Mouse (Mus musculus) megakaryocyte progenitor cell, adult 5-6 weeks (primary cell): ENCODE measurements around the gene Ifna4. TPM values are rescaled to one million over a fixed set of nuclear protein-coding genes. Genes with fewer than 3 reads are reported as not detected.

ENCODE experiments used
- ATAC-seq: replicated peaks from 2 replicates; pipeline ENCODE4 v1.8.0; 2016; ENCODE audit warnings: mild to moderate bottlenecking, moderate TSS enrichment, inconsistent platforms; ENCODE audit not compliant: poor library complexity
- total RNA-seq, 2 experiments: library from RNA; stranded (forward) in 1 of 2; stranded (reverse) in 1 of 2; fragments of 157-497, 149-512 nt in 1 of 2; fragments of 200-1000 nt in 1 of 2; gene quantifications; 2 replicates each; pipeline versions ENCODE4 v1.2.3 to v1.2.4; 2015 to 2017

The Ifna4 gene
- total RNA-seq, 2 experiments from 2014 or later: not detected

- peak; percentile 47 for ATAC-seq
Observed at GRCm38 (mm10) chr4:88865011-88865569, 23.4 kb downstream of the Ifna4 start.

GRCm38 (mm10) chr4:88867366-88867925 lies 25.8 kb downstream of the Ifna4 start:
- peak; percentile 79 for ATAC-seq

GRCm38 (mm10) chr4:88867926-88868911 lies 26.6 kb downstream of the Ifna4 start:
- peak; percentile 47 for ATAC-seq

- peak; percentile 49; the same call in 1 of the 2 replicates for ATAC-seq
Observed at GRCm38 (mm10) chr4:88872691-88873090, 31.0 kb downstream of the Ifna4 start.

- peak; percentile 81 for ATAC-seq
Observed at GRCm38 (mm10) chr4:88875435-88876095, 33.9 kb downstream of the Ifna4 start.

- ATAC-seq: no peak; the same call in 1 of the 2 replicates
Observed at GRCm38 (mm10) chr4:88876520-88876919, 34.9 kb downstream of the Ifna4 start.

- peak; percentile 88 for ATAC-seq
Observed at GRCm38 (mm10) chr4:88878246-88878645, 36.6 kb downstream of the Ifna4 start.

- no peak for ATAC-seq
Observed at GRCm38 (mm10) chr4:88878772-88879171, 37.1 kb downstream of the Ifna4 start.

GRCm38 (mm10) chr4:88880101-88880500 lies 38.4 kb downstream of the Ifna4 start, which contains the start of gene Ifne:
Gene Ifne (minus strand): TSS chr4:88880201.
- no peak for ATAC-seq

GRCm38 (mm10) chr4:88888236-88888635 lies 46.6 kb downstream of the Ifna4 start:
- no peak for ATAC-seq

Other genes starting within 250 kb of the Ifna4 start
- gene Ifna9, start 249.5 kb upstream of the Ifna4 start, total RNA-seq (2015): not detected in 2 replicates
- gene Ifna9, start 249.5 kb upstream of the Ifna4 start, total RNA-seq (2017): not detected in 2 replicates
- gene Ifna12, start 238.5 kb upstream of the Ifna4 start, total RNA-seq (2015): not detected in 2 replicates
- gene Ifna12, start 238.5 kb upstream of the Ifna4 start, total RNA-seq (2017): not detected in 2 replicates
- not detected in 2 replicates for gene C87499, start 207.4 kb upstream of the Ifna4 start, total RNA-seq (2015)
- gene C87499, start 207.4 kb upstream of the Ifna4 start, total RNA-seq (2017): not detected in 2 replicates
- not detected in 2 replicates for gene Ifna13, start 197.4 kb upstream of the Ifna4 start, total RNA-seq (2015)
- gene Ifna13, start 197.4 kb upstream of the Ifna4 start, total RNA-seq (2017): 0.20 and 0.29 TPM in 2 replicates
- not detected in 2 replicates for gene Ifna16, start 164.9 kb upstream of the Ifna4 start, total RNA-seq (2015)
- gene Ifna16, start 164.9 kb upstream of the Ifna4 start, total RNA-seq (2017): not detected in 2 replicates
- not detected in 2 replicates for gene Ifna2, start 157.9 kb upstream of the Ifna4 start, total RNA-seq (2015)
- not detected in 2 replicates for gene Ifna2, start 157.9 kb upstream of the Ifna4 start, total RNA-seq (2017)
- not detected in 2 replicates for gene Ifnab, start 150.5 kb upstream of the Ifna4 start, total RNA-seq (2015)
- not detected in 2 replicates for gene Ifnab, start 150.5 kb upstream of the Ifna4 start, total RNA-seq (2017)
- 0.56 TPM in 1 of 2 replicates, not detected in the other for gene Gm26566, start 120.1 kb upstream of the Ifna4 start, total RNA-seq (2015)
- gene Gm26566, start 120.1 kb upstream of the Ifna4 start, total RNA-seq (2017): 1.2 and 1.5 TPM in 2 replicates
- gene Klhl9, start 119.4 kb upstream of the Ifna4 start, total RNA-seq (2015): 48.8 and 49.8 TPM in 2 replicates
- gene Klhl9, start 119.4 kb upstream of the Ifna4 start, total RNA-seq (2017): 70.2 and 85.6 TPM in 2 replicates
- not detected in 2 replicates for gene Gm13271, start 87.0 kb upstream of the Ifna4 start, total RNA-seq (2015)
- not detected in 2 replicates for gene Gm13271, start 87.0 kb upstream of the Ifna4 start, total RNA-seq (2017)
- not detected in 2 replicates for gene Gm13283, start 81.7 kb upstream of the Ifna4 start, total RNA-seq (2015)
- gene Gm13283, start 81.7 kb upstream of the Ifna4 start, total RNA-seq (2017): 0.67 and 0.68 TPM in 2 replicates
- gene Gm13290, start 68.0 kb upstream of the Ifna4 start, total RNA-seq (2015): not detected in 2 replicates
- not detected in 2 replicates for gene Gm13290, start 68.0 kb upstream of the Ifna4 start, total RNA-seq (2017)
- gene Gm13289, start 64.9 kb upstream of the Ifna4 start, total RNA-seq (2015): not detected in 2 replicates
- gene Gm13289, start 64.9 kb upstream of the Ifna4 start, total RNA-seq (2017): not detected in 2 replicates
- gene Gm13272, start 62.0 kb upstream of the Ifna4 start, total RNA-seq (2015): 0.49 TPM in 1 of 2 replicates, not detected in the other
- not detected in 2 replicates for gene Gm13272, start 62.0 kb upstream of the Ifna4 start, total RNA-seq (2017)
- gene Ifnz, start 59.7 kb upstream of the Ifna4 start, total RNA-seq (2015): 0.25 TPM in 1 of 2 replicates, not detected in the other
- gene Ifnz, start 59.7 kb upstream of the Ifna4 start, total RNA-seq (2017): not detected in 2 replicates
- not detected in 2 replicates for gene Gm13276, start 56.2 kb upstream of the Ifna4 start, total RNA-seq (2015)
- gene Gm13276, start 56.2 kb upstream of the Ifna4 start, total RNA-seq (2017): not detected in 2 replicates
- gene Gm13277, start 53.2 kb upstream of the Ifna4 start, total RNA-seq (2015): not detected in 2 replicates
- not detected in 2 replicates for gene Gm13277, start 53.2 kb upstream of the Ifna4 start, total RNA-seq (2017)
- not detected in 2 replicates for gene Gm13278, start 50.3 kb upstream of the Ifna4 start, total RNA-seq (2015)
- gene Gm13278, start 50.3 kb upstream of the Ifna4 start, total RNA-seq (2017): not detected in 2 replicates
- gene Gm13275, start 47.4 kb upstream of the Ifna4 start, total RNA-seq (2015): not detected in 2 replicates
- not detected in 2 replicates for gene Gm13275, start 47.4 kb upstream of the Ifna4 start, total RNA-seq (2017)
- gene Gm13279, start 44.5 kb upstream of the Ifna4 start, total RNA-seq (2015): not detected in 2 replicates
- not detected in 2 replicates for gene Gm13279, start 44.5 kb upstream of the Ifna4 start, total RNA-seq (2017)
- not detected in 2 replicates for gene Gm13285, start 42.2 kb upstream of the Ifna4 start, total RNA-seq (2015)
- gene Gm13285, start 42.2 kb upstream of the Ifna4 start, total RNA-seq (2017): not detected in 2 replicates
- gene Gm13287, start 38.6 kb upstream of the Ifna4 start, total RNA-seq (2015): not detected in 2 replicates
- not detected in 2 replicates for gene Gm13287, start 38.6 kb upstream of the Ifna4 start, total RNA-seq (2017)
- gene Gm13288, start 36.3 kb upstream of the Ifna4 start, total RNA-seq (2015): 0.07 TPM in 1 of 2 replicates, not detected in the other
- 0.07 and 0.12 TPM in 2 replicates for gene Gm13288, start 36.3 kb upstream of the Ifna4 start, total RNA-seq (2017)
- not detected in 2 replicates for gene Ifna7, start 25.6 kb upstream of the Ifna4 start, total RNA-seq (2015)
- not detected in 2 replicates for gene Ifna7, start 25.6 kb upstream of the Ifna4 start, total RNA-seq (2017)
- gene Ifna11, start 21.9 kb upstream of the Ifna4 start, total RNA-seq (2015): not detected in 2 replicates
- gene Ifna11, start 21.9 kb upstream of the Ifna4 start, total RNA-seq (2017): not detected in 2 replicates
- not detected in 2 replicates for gene Ifna6, start 14.4 kb upstream of the Ifna4 start, total RNA-seq (2015)
- gene Ifna6, start 14.4 kb upstream of the Ifna4 start, total RNA-seq (2017): not detected in 2 replicates
- not detected in 2 replicates for gene Ifna5, start 6.3 kb upstream of the Ifna4 start, total RNA-seq (2015)
- not detected in 2 replicates for gene Ifna5, start 6.3 kb upstream of the Ifna4 start, total RNA-seq (2017)
- not detected in 2 replicates for gene Ifna1, start 8.2 kb downstream of the Ifna4 start, total RNA-seq (2015)
- gene Ifna1, start 8.2 kb downstream of the Ifna4 start, total RNA-seq (2017): not detected in 2 replicates
- not detected in 2 replicates for gene Ifne, start 38.3 kb downstream of the Ifna4 start, total RNA-seq (2015)
- gene Ifne, start 38.3 kb downstream of the Ifna4 start, total RNA-seq (2017): not detected in 2 replicates